Mouse (Mus musculus) mouse trophoblast stem cell (cell line): Measurements from ENCODE around the gene Prss38.

Experiments
- in situ Hi-C, 2 experiments: fragments of 300-500 bp; cut with MseI, MboI; formaldehyde crosslinking; loops; 2 replicates in 1 of 2; 3 replicates in 1 of 2; pipeline ENCODE4 v1.15.1; 2025

Prss38 gene

GRCm38 (mm10) chr11:59375475-59375874 lies at the start of gene Prss38:
Gene Prss38, minus strand, starts transcription at chr11:59375657.
- in situ Hi-C loops, result no loop called here

- in situ Hi-C loops, result no loop called here
Observed at GRCm38 (mm10) chr11:59423010-59423588, 47.6 kb upstream of the Prss38 start.

GRCm38 (mm10) chr11:59421967-59422366 lies 46.5 kb upstream of the Prss38 start:
- in situ Hi-C loops, result no loop called here

GRCm38 (mm10) chr11:59421436-59421835 lies 46.0 kb upstream of the Prss38 start:
- in situ Hi-C loops, result no loop called here

- in situ Hi-C loops, result no loop called here
Observed at GRCm38 (mm10) chr11:59418708-59419107, 43.3 kb upstream of the Prss38 start.

- in situ Hi-C loops, result no loop called here
Observed at GRCm38 (mm10) chr11:59412999-59413863, 37.8 kb upstream of the Prss38 start.

DNA sequence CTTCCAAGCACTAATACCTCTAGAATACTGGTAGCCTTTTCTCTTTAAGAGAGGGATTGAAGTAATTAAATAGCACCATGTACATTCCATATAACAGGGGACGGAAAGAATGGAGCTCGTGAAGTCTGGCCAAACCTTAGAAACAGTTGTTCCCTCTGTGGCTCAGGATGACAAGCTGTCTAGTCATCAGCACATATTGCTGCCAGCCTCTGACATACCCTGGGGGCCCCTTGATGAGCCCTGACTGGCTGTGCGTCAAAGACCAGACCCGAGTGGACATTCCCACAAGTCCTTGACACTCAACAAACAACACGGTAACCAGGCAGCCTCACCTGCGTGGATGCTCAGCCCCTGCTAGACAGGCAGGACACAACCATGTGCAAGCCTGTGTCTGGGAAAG lies 36.6 kb upstream of the Prss38 start:
- in situ Hi-C loops, result no loop called here

GRCm38 (mm10) chr11:59410851-59411250 lies 35.4 kb upstream of the Prss38 start:
- in situ Hi-C loops, result no loop called here

DNA sequence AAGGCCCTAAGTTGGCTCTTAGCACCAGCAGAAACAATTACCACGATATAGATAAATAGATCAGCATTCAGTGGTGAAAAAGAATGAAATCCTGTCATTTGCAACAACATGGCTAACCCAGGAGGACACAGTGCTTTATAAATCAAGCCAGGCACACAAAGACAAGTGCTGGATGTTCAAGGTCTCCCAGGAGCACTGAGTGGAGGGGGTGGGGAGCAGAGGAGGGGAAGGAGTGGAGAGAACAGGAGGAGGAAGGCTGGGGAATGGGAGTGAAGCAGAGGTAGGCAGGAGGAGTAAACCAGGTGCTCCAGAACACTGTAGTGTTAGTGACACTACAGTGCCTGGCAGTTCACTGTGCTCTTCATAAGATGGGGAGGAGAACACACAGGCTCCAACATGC lies 30.3 kb upstream of the Prss38 start:
- in situ Hi-C loops, result no loop called here

DNA sequence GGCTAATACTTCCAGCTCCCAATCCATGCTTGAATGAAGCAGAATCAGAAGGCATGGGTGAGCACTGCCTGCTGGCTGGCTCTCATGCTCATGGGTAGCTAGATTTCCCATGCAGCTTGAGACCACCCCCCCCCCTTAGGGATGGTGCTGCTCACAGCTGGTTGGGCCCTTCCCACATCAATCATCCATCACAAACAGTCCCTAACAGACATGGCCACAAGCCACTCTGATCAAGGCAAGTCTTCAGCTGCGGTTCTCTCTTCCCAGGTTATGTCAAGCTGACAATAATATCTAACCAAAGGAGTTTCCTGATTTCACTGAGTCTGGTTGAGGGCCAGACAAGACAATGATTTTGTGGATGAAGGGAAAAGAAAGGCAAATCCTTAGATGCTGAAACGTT lies 25.4 kb upstream of the Prss38 start:
- in situ Hi-C loops, result no loop called here

DNA sequence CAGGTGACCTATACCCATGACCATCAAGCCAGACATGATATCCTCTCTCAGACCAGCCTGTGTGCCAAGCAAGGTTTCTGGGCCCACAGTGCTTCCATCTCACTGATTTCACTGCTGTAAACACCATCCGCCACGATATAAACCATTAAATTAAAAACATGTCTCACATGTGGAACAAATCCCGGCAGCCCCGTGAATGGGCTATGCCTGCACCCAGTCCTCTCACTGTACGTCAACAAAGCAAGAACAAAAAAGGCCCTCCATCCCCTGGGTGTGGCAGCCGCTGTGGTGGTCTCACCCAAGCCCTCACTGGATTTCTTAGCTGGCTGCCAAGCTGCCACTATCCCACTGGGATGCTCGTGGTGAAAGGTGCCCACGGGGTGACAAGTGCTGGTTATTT lies 24.4 kb upstream of the Prss38 start:
- in situ Hi-C loops, result no loop called here

DNA sequence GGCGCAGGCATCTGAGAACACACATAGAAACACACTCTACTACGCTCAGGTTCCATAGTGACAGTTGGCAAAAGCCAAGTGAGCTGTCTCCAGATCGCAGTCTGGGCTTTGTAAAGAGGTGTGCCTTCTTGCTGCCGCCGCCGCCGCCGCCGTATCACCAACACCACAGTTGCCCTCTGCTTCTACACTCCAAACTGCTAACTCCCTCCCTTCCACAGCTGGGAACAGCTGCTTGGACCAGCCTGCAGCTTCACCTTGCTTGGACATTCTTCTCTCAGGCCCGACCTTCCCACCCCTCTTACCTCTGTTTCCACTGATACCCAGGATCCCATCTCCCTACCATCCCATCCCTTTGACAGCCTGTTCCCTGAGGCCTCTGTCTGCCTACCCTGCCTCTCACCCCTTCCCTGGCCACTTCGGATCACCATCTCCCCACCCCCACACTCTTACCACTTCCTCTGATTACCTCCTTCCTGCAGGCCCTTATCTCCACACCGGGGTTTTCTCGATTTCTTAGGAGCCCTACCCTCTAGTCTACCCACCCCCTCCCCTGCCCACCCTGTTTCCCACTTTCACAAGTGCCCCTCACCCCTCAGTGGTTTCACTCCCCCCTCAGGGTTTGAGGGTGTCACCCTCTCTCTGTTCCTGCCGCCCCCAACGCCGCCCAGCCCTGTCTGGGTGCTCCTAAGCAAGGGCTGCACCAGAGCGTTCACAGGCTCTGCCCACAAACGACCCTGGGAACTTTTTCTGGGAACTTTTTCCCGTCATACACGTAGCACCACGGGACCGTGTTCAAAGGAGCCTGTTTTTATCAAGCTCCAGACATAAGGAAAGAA lies 22.3 kb upstream of the Prss38 start:
- in situ Hi-C loops, result no loop called here

DNA sequence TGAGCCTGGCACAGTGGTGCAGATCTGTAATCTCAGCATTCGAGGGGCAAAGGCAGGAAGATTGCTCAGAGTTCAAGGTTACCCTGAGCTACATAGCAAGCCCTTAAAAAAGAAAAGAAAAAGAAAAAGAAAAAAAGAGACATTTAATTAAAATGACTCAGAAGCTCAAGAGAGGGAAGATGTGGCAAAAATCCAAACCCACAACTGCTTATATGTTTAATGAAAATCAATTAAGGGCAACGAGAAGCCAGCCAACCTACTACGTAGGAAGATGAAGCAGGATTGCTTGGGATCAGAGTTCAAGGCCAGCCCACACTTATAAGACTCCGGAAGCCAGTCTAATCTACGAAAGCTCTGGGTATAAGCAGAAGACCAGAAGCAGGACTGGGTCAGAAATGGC lies 19.0 kb upstream of the Prss38 start:
- in situ Hi-C loops, result no loop called here

GRCm38 (mm10) chr11:59393591-59393990 lies 18.1 kb upstream of the Prss38 start:
- in situ Hi-C loops, result no loop called here

DNA sequence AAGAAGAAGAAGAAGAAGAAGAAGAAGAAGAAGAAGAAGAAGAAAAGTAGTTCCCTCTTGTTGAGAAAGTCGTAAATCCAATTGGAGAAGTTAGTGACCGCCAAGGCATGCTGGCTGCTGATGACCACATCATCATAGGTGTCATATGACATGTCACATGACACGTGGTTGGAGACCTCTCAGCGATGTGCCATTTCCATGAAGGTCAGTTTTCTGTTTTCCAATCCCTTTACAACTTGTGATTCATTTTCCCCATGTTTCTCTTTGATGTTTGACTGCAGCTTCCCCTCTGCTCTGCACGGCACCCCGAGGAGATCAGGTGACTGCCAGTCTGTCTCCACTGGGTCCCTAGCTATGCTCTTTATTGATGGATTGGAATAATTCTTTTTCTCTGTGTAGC lies 16.8 kb upstream of the Prss38 start:
- in situ Hi-C loops, result no loop called here

DNA sequence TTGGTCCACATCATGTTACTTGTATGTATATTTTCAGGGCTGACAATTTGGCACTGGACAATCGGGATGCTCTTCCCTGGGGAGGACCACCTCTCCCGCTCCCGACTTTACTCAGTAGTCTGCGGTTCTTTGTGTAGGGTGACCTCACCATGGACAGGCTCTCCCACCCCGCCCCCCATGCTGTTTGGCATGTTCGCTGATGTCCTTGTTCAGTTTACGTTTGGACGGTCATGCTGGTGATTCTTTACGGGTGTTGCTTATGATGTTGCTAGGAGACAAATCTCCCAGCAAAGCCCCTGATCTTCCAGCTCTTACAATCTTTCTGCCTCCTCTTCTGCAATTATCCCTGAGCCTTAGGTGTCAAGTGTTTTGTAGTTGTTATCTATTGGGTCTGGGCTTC lies 15.0 kb upstream of the Prss38 start:
- in situ Hi-C loops, result no loop called here

DNA sequence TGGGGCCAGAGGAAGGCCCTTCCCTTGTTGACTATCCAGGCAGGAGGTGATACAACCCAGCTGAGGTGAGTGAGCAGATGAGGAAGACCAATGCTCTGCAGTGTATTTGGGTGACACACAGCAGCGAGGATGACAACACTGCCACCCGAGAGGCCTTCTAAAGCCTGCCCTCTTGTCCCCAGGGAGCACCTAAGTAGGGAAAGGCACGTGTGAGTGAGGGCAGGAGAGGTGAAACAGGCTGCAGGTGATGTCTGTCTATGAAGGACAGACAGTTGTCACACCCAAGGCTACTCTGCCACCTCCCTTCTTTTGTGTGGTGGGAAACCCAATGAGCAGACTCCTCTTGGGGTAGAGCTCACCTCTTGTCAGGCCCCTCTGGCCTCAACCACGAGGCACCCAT lies 14.2 kb upstream of the Prss38 start:
- in situ Hi-C loops, result no loop called here

DNA sequence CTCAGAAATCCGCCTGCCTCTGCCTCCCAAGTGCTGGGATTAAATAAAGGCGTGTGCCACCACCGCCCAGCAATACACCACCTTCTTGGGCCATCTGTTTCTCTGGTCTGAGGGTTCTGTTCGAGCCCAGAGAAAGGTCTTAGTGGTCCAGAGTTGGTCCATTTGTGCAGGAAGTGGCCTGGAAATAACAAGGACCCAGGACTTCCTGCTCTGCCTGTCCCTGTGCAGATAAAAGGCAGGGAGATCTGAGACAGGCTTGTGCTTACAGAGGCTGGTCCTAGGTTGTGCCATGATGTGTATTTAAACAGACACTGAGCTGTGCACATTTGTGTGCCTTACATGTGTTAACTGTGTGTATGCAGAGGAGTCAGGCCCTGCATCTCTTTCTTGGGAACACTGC lies 13.3 kb upstream of the Prss38 start:
- in situ Hi-C loops, result no loop called here

DNA sequence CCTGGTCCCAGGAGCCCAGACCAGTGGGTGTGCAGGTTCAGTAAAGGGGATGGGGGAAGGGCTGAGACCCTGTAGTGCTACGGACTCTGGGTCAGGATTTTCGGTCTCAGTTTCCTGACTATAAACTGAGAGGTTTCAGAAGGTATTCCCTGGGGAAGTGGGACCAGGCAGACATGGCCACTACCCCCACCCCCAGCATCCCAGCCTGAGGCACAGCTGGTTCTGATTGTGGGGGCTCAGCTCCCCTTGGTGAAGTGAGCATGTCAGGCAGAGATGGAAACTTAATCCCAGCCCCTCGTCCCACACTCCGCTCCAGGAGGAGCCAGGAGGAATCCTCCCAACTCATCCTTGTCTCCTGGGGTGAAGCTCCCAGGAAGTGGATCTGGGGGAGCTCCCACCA lies 12.0 kb upstream of the Prss38 start:
- in situ Hi-C loops, result no loop called here

DNA sequence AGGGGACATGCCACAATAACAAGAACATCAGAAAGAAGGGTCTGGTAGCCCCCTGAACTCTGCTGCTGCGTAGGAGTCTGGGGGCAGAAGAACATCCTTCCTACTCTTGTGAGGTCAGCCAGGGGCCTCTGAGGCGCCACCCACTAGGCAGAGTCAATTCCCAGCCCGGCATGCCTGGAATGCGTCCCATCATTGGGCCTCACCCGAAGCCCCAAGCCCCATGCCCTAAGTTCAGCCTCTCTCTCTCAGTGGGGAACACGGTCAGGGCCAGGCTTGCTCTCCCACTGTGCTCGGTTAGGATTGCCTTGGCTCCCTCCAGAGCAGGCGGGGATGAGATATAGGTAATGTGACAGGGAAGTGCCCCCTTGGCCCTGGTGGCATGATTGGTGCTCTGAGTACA lies 9.7 kb upstream of the Prss38 start:
- in situ Hi-C loops, result no loop called here

DNA sequence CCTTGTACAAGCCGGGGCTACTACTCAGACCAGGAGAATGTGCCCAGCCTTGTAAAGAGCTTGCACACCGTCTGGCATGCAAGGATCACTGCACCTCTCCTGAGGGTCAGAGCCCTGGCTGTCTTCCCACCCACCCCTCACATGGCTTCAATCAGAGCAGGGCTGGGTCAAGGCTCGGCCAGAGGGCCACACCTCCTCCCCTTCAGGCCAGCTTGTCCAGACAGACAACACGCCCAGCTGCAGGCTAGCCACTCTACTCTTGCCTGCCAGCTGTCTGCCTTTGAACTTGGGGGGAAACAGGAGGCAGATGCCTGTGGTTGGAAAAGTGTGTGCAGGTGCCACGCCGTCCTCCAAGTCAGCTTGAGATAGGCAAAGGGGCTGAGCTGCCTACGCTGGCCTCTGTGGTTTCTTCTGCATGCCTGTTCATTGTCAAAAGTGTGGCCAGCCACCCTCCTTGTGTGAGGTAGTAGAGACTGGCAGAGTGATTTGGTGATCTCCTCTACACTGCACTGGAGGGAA lies 9.0 kb upstream of the Prss38 start:
- in situ Hi-C loops, result no loop called here

GRCm38 (mm10) chr11:59379547-59379946 lies 4.1 kb upstream of the Prss38 start:
- in situ Hi-C loops, result no loop called here
